Mouse (Mus musculus): ENCODE data around the gene Ctf1. TPM values are rescaled to one million over a fixed set of nuclear protein-coding genes. Genes with fewer than 3 reads are reported as not detected.

Ctf1 gene
- polyA plus RNA-seq, 1 experiment from 2014 or later = 5.5 TPM

DNA sequence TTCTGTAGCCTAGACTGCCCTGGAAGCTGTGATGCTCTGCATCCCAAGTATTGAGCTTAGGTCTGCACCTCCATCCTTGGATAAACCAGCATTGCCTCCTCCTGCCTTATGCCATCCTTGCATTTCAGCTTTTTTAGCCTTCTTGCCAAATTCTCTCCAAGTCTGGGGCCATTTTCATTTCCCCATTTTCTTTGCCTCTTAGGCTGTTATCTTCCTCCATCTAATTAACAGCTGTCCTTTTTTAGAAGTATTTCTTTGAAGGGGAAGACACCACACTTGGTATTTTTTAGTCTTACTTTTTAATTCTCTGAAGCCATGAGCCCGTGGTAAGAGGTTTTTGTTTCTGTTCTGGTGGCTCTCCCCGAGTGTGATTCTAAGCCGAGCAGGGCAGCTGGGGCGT lies 51.1 kb downstream of the Ctf1 start:
- WGBS = 93% methylated on average over 4 of the region's 4 CpGs

DNA sequence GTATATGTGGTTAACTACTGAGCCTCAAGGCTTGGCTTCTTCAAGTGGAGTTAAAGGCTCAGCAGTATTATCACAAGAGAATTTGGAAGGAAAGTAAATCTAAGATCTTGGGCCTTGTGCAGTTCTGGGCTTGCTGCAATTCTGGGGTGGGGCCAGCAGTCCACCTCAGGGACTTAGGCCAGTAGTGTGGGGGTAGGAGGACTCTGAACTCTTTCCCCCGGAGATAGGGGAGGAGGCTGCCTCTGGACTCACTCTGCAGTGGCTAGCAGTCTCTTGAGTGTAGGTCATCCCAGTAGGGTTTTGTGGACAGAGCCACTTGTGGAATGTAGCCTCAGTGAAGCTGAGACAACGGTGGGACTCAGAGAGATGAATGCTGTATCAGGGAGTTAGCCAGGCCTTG lies 53.2 kb downstream of the Ctf1 start:
- Histone ChIP-seq H3K4me1 (peaks cover 29% of the 10 kb centered on the region), H3K9me3 (no peaks in the 10 kb centered on the region), H3K4me3 (no peak overlapping the region), H3K4me2 (replicated peaks) (no peak overlapping the region), H3K27me3 (no peaks in the 10 kb centered on the region), H3K36me3 (peaks cover 68% of the 10 kb centered on the region), H3K27ac (replicated peaks) (no peak overlapping the region), H3K9ac (replicated peaks) (no peak overlapping the region)
- no peak for ATAC-seq (ENCODE audit: low FRiP score, low read depth)
- WGBS = 89% methylated on average over 2 of the region's 2 CpGs

More for the DNA sequence above, 51.1 kb downstream of the Ctf1 start:
- no peak overlapping the region for H3K4me2 ChIP-seq (replicated peaks)
- peaks cover 82% of the 10 kb centered on the region for H3K36me3 ChIP-seq
- no peak overlapping the region for H3K4me3 ChIP-seq
- ATAC-seq (ENCODE audit: low FRiP score, low read depth) = no peak
- H3K9ac ChIP-seq (replicated peaks) = no peak overlapping the region
- H3K27ac ChIP-seq (replicated peaks) = no peak overlapping the region
- H3K9me3 ChIP-seq = no peaks in the 10 kb centered on the region
- peaks cover 7% of the 10 kb centered on the region for H3K4me1 ChIP-seq
- no peaks in the 10 kb centered on the region for H3K27me3 ChIP-seq

DNA sequence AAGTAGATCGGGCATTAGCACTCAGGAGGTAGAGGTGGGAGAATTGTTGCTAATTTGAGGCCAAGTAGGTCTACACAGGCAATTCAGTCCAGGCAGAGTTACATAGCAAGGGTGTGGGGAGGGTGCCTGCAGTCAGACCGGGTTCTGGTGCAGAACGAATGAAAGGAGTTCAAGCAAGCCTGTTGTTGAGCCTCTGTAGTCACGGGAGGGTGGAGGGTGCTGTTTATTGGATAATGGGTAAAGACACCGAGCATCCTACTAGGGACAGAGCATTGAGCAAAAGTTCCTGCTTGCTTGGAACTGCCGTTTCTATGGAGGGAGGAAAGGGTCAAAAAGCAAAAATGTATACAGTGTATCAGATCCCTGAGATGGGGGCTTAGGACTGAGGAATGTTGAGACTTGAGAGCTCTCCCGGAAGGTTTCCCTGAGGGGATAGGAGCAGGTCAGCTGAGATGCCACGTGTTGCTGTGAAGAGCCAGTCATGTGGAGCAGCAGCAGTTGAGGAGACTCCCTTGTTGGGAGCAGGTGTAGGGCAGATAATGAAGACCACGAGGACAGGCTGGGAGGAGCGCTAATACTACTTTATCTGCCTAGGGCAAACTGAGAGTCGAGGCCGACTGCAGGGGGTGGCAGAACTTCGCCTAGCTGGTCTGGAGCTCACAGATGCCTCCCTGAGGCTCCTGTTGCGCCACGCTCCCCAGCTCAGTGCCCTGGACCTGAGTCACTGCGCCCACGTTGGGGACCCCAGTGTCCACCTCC lies 54.5 kb downstream of the Ctf1 start:
- peaks cover 62% of the 10 kb centered on the region for H3K36me3 ChIP-seq
- WGBS = 78% methylated on average over 17 of the region's 17 CpGs

More for the DNA sequence above, 54.5 kb downstream of the Ctf1 start:
- Histone ChIP-seq H3K4me1 (peaks cover 34% of the 10 kb centered on the region), H3K4me3 (no peak overlapping the region), H3K9ac (replicated peaks) (no peak overlapping the region), H3K4me2 (replicated peaks) (no peak overlapping the region), H3K27ac (replicated peaks) (no peak overlapping the region), H3K9me3 (no peaks in the 10 kb centered on the region), H3K27me3 (no peaks in the 10 kb centered on the region)
- no peak for ATAC-seq (ENCODE audit: low FRiP score, low read depth)

MicroRNAs encoded within 50 kb of the gene (microRNA counts, 519-probe panel; counts per million panel counts)
- not detected for microRNA mmu-miR-762

Small RNA genes lying within 50 kb of the gene (microRNA-seq; reads per million reads assigned to microRNA genes)
- not detected for gene Mir762

Other genes with a start within 250 kb of the Ctf1 start
- 13.9 and 14.2 TPM in 2 replicates for gene Fbrs, start 233.5 kb upstream of the Ctf1 start, polyA plus RNA-seq (2016; fragmentation: Nextera tagmentation; extraction: Ambion mirVana)
- gene Srcap, start 200.8 kb upstream of the Ctf1 start, polyA plus RNA-seq (2016; fragmentation: Nextera tagmentation; extraction: Ambion mirVana) = 94.6 and 98.3 TPM in 2 replicates
- gene Gm42715, start 193.2 kb upstream of the Ctf1 start, polyA plus RNA-seq (2016; fragmentation: Nextera tagmentation; extraction: Ambion mirVana) = 19.4 and 20.1 TPM in 2 replicates
- gene Tmem265, start 151.3 kb upstream of the Ctf1 start, polyA plus RNA-seq (2016; fragmentation: Nextera tagmentation; extraction: Ambion mirVana) = 3.5 and 6.3 TPM in 2 replicates
- 53.6 and 54.1 TPM in 2 replicates for gene Phkg2, start 139.4 kb upstream of the Ctf1 start, polyA plus RNA-seq (2016; fragmentation: Nextera tagmentation; extraction: Ambion mirVana)
- 11.9 and 16.1 TPM in 2 replicates for gene Ccdc189, start 124.1 kb upstream of the Ctf1 start, polyA plus RNA-seq (2016; fragmentation: Nextera tagmentation; extraction: Ambion mirVana)
- gene Rnf40, start 124.0 kb upstream of the Ctf1 start, polyA plus RNA-seq (2016; fragmentation: Nextera tagmentation; extraction: Ambion mirVana) = 68.6 and 71.1 TPM in 2 replicates
- 39.9 and 42.8 TPM in 2 replicates for gene Zfp629, start 96.9 kb upstream of the Ctf1 start, polyA plus RNA-seq (2016; fragmentation: Nextera tagmentation; extraction: Ambion mirVana)
- 79.0 and 79.2 TPM in 2 replicates for gene Bcl7c, start 3.8 kb upstream of the Ctf1 start, polyA plus RNA-seq (2016; fragmentation: Nextera tagmentation; extraction: Ambion mirVana)
- 0.13 and 0.21 TPM in 2 replicates for gene Ctf2, start 19.4 kb downstream of the Ctf1 start, polyA plus RNA-seq (2016; fragmentation: Nextera tagmentation; extraction: Ambion mirVana)
- gene Fbxl19, start 31.8 kb downstream of the Ctf1 start, polyA plus RNA-seq (2016; fragmentation: Nextera tagmentation; extraction: Ambion mirVana) = 10.7 and 11.1 TPM in 2 replicates
- 6.2 and 8.1 TPM in 2 replicates for gene Orai3, start 57.1 kb downstream of the Ctf1 start, polyA plus RNA-seq (2016; fragmentation: Nextera tagmentation; extraction: Ambion mirVana)
- 22.9 and 23.7 TPM in 2 replicates for gene Setd1a, start 63.9 kb downstream of the Ctf1 start, polyA plus RNA-seq (2016; fragmentation: Nextera tagmentation; extraction: Ambion mirVana)
- not detected in 2 replicates for gene Gm49388, start 72.9 kb downstream of the Ctf1 start, polyA plus RNA-seq (2016; fragmentation: Nextera tagmentation; extraction: Ambion mirVana)
- gene Hsd3b7, start 87.9 kb downstream of the Ctf1 start, polyA plus RNA-seq (2016; fragmentation: Nextera tagmentation; extraction: Ambion mirVana) = 8.1 and 8.3 TPM in 2 replicates
- gene Stx4a, start 111.6 kb downstream of the Ctf1 start, polyA plus RNA-seq (2016; fragmentation: Nextera tagmentation; extraction: Ambion mirVana) = 20.1 and 21.5 TPM in 2 replicates
- 16.3 and 19.9 TPM in 2 replicates for gene Stx1b, start 111.8 kb downstream of the Ctf1 start, polyA plus RNA-seq (2016; fragmentation: Nextera tagmentation; extraction: Ambion mirVana)
- 22.5 and 24.6 TPM in 2 replicates for gene Zfp646, start 163.5 kb downstream of the Ctf1 start, polyA plus RNA-seq (2016; fragmentation: Nextera tagmentation; extraction: Ambion mirVana)
- 39.0 and 39.2 TPM in 2 replicates for gene Zfp668, start 164.1 kb downstream of the Ctf1 start, polyA plus RNA-seq (2016; fragmentation: Nextera tagmentation; extraction: Ambion mirVana)
- 0.77 and 0.79 TPM in 2 replicates for gene Prss53, start 178.2 kb downstream of the Ctf1 start, polyA plus RNA-seq (2016; fragmentation: Nextera tagmentation; extraction: Ambion mirVana)
- not detected in 2 replicates for gene Gm21974, start 182.7 kb downstream of the Ctf1 start, polyA plus RNA-seq (2016; fragmentation: Nextera tagmentation; extraction: Ambion mirVana)
- 42.7 and 54.4 TPM in 2 replicates for gene Vkorc1, start 182.9 kb downstream of the Ctf1 start, polyA plus RNA-seq (2016; fragmentation: Nextera tagmentation; extraction: Ambion mirVana)
- 83.7 and 85.5 TPM in 2 replicates for gene Bckdk, start 191.3 kb downstream of the Ctf1 start, polyA plus RNA-seq (2016; fragmentation: Nextera tagmentation; extraction: Ambion mirVana)
- gene Kat8, start 199.8 kb downstream of the Ctf1 start, polyA plus RNA-seq (2016; fragmentation: Nextera tagmentation; extraction: Ambion mirVana) = 54.4 and 55.2 TPM in 2 replicates
- gene Prss8, start 217.4 kb downstream of the Ctf1 start, polyA plus RNA-seq (2016; fragmentation: Nextera tagmentation; extraction: Ambion mirVana) = 0.43 and 1.3 TPM in 2 replicates
- 9.3 and 10.4 TPM in 2 replicates for gene Prss36, start 234.0 kb downstream of the Ctf1 start, polyA plus RNA-seq (2016; fragmentation: Nextera tagmentation; extraction: Ambion mirVana)

Measured in midbrain, embryonic 12.5 days (tissue).